Mouse (Mus musculus): Measurements from ENCODE around the gene Topors.
A peak's percentile ranks its signal among the peaks of the same experiment; 100 is the strongest.

Topors gene

DNA sequence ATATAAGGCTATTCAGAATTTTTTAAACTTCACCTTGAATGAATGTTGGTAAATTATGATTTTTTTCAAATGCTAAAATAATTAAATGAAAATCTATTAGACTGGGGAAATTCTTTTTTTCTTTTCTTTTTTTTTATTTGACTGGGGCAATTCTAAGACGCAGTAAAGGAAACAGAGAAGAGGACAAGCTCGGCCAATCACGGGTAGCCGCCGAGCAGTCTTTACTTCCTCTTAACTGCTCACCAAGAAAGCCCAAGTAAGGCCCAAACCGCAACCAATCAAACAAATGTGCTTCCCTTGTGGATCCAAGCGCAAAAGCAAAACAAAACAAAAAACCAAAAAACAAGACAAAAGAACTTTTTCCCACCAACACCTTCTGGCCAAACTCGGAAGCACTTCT lies 25.6 kb downstream of the Topors start:
- no peak for DNase-seq

DNA sequence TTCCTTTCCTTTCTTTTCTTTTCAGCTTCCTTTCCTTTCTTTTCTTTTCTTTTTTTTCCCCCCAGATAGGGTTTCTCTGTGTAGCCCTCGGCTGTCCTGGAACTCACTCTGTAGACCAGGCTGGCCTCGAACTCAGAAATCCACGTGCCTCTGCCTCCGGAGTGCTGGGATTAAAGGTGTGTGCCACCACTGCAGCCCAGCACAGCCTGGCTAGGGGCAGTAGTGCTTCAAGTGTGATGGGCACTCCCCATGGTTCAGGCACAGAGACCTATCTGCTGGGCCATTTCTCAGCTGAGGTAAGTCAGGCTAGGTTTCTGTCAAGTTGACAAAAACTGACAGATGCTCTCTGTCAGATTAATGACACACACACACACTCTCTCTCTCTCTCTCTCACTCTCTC lies 26.6 kb downstream of the Topors start:
- no peak for DNase-seq

DNA sequence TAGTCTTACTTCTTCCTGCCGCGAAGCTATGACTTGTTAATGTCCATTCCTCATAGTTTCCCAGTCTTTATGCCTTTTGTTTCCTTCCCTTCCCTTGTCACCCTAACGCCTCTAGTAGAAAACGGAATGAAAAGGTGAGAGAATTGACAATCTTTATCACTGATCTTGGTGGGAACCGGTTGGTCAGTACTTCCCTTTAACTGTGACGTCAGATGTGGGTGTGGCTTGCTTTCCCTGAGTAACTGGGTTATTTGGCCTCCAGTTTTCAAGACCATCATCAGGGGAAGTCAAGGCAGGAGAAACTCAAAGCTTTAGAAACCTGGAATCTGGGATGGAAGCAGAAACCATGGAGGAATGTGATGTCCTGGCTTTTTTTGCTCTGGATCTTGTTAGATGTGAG lies 27.7 kb downstream of the Topors start:
- no peak for DNase-seq

GRCm38 (mm10) chr4:40240272-40240744 lies 29.3 kb downstream of the Topors start:
- DNase-seq: no peak

GRCm38 (mm10) chr4:40239409-40240271 lies 30.0 kb downstream of the Topors start, which contains the start of gene Ddx58:
Gene Ddx58 (minus strand): TSS chr4:40239828.
- peak; percentile 5 to 10 for DNase-seq

DNA sequence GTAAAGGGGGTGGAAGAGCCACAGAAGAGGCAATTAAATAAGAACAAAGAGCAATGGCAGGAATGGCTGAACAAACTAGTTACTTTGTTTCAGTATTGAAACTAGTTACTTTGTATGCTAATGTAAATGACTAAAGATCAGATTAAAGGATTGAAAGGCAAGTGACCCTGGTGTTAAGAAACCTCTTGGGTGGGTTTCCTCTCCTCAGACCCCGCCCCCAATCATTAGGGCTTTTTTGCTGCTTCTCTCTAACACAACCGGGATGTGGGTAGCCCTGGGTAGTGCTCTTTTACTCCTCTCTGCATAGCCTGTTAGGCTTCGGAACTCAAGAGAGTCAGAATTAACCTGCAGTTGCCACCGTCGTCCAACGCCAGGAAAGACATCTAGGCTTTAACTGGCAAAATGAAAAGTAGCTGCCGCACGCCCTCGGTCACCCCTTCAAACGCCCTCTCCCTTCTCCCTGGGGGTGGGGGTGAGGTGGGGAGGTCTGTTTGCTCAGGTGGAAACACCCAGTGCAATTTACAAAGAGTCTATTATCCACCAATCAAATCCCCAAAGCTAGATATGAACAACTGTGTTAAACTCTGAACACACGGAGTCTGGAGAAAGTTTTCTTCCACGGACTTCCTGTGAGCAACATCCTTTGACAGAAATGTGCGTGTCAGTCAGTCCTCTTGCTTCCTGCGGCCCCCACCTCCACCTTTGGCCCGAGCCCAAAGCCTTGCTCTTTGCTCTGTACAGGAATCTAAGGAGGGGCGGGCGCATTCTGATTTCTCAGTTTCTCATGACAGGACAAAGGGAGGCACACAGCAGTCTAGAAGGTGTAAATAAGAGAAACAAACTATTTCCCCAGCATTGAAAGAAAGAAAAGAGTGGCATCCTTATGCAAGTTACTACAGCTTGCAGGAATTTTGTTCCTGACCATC lies 30.9 kb downstream of the Topors start:
- peak; percentile 14 to 16 for DNase-seq

DNA sequence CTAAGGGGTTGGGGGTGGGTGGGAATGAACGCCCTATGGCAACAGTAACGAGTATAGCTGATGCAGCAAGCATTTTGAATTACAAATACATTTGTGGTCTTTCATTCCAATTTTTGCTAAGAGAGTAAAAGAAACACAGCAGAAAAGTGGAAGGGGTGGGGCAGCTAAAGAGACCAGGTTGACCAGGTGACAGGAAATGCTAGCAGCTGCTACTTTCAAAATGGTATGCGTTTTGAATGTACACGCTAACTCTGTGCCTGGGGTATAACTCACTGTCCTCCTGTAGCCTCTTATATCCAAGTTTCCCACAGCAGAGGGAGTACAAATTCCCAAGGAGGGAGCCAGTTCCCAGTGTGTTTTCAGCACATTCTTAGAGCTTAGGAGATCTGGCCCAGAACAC lies 32.8 kb downstream of the Topors start:
- DNase-seq: no peak

- DNase-seq: no peak
Observed at GRCm38 (mm10) chr4:40234256-40234655, 35.4 kb downstream of the Topors start.

DNA sequence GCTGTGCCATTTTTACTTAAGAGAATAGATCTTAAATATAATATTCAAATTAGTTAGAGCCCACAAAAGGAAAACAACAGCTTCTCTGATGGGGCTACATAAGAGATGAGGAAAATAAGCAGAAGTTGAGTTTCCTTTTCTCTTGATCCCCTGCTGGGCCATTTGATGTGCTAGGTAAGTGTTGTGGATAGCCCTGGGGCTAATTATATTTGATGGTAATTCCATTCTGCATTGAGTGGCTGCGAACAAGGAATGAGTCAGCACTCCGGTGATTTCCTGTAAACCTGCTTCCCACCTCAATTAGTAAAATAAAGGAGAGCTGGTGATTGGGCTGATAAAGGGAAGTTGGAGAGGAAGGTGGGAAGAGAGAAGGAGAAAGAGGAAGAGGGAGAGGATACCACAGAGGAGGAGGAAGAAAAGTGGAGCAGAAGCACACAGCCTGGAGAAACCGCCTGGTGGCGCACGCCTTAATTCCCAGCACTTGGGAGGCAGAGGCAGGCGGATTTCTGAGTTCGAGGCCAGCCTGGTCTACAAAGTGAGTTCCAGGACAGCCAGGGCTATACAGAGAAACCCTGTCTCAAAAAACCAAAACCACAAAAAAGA lies 36.5 kb downstream of the Topors start:
- DNase-seq: no peak

DNA sequence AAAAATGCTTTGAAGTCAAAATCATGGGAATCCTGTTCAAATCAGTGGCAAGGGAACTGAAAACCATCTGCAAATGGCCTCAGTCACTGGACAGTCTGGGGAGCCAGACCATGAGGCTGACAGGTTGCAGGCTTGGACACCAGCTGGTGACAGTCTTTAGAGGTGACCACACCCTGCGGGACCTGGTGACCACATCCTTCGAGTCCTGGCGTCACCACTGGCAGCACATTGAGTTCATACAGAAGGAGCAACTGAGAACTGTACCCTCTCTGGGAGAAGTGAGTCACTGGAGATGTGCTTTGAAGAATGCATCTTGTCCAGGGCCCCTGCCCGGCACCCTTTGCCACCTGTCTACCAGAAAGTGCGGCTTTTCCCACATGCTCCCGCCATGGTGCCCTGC lies 39.9 kb downstream of the Topors start:
- DNase-seq: no peak

GRCm38 (mm10) chr4:40227886-40228285 lies 41.8 kb downstream of the Topors start:
- no peak for DNase-seq

- no peak for DNase-seq
Observed at GRCm38 (mm10) chr4:40227131-40227530, 42.5 kb downstream of the Topors start.

- no peak for DNase-seq
Observed at GRCm38 (mm10) chr4:40226095-40226494, 43.6 kb downstream of the Topors start.

DNA sequence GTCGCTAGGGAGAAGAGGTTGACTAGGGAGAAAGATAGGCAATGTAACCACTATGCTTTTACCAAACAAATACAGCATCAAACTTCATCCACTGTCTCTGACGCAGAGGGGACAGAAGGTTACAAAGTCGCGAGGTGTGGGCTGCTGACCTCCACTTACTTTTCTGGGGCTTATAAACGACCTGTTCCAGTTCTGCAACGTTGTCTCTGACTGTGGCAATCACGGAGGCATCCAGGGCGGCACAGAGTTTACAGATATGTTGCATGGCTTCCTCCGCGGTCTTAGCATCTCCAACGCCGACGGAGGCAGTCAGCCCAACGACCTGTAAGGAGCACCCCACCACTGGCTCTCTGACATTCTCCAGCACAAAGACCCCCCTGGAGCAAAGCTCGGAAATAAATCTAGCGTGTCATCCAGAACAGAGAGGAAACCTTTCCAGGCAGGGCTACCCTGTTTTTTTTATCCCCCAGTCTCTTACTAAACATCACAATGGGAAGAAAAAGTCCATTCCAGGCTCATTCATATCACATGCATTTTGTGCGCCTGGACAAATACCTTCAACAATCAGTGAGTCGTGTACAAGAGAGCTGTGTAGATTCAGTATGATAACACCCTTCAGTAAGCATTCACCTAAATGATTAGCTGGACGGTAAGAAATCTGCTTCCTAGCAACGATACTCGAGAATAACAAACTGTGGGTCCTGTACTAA lies 47.6 kb downstream of the Topors start:
- DNase-seq: no peak

- no peak for DNase-seq
Observed at GRCm38 (mm10) chr4:40221004-40221760, 48.5 kb downstream of the Topors start.

DNA sequence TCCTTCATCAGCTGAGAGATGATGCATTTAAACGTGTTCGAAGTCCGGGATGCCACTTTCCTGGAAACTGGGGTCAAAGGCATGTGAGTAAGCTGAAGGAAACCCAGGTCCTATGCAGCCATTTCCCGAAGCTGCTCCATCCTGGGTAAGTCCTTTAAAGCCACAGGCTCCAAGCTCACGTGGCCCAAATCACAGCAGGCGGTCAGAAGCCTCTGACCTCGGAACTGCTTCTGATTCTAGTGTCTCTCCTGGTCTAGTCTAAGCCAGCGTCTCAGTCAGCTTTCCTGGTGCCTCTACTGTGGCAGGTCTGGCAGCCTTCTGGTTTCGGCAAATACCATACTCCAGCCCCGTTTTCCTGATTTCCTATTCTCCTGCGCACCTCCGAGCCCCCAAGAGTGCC lies 49.2 kb downstream of the Topors start:
- DNase-seq: no peak

DNA sequence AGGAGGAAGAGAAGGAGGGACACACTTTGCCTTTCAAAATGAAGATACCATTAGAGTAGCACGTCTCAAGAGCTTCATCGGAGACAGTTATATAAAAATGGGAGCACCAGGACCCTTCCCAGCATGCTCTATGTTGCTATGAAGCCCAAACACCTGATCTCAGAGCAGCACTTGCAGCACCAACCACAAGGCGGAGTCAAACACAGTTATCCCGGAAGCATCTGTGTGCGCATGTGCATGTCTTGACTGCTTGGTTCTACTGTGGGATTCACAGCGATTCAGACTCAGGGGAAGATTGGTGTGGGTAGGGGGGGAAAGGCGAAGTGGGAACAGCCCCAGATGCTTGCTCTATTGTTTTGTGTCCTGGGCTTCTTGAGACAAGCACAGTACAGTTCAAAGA lies 51.3 kb downstream of the Topors start:
- DNase-seq: no peak

- DNase-seq: no peak
Observed at GRCm38 (mm10) chr4:40217910-40218309, 51.7 kb downstream of the Topors start.

DNA sequence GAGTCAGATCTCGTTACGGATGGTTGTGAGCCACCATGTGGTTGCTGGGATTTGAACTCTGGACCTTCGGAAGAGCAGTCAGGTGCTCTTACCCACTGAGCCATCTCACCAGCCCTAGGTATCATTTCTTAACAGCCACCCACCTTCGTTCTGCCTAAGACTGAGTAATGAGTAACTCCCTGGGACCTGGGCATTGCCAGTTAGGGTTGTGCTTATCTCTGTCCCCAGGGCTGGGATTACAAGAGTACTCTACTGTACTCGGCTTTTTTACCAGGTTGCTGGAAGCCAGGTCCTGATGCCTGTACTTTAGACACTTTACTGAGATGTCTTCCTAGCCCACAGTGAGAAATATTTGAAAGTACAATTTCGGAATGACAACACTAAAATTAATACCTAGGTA lies 57.5 kb downstream of the Topors start:
- DNase-seq: no peak

All from cerebellum, postnatal 36 days (tissue).